Mouse (Mus musculus) myocyte (in vitro differentiated cells): Measurements from ENCODE around the gene Max. TPM values are rescaled to one million over a fixed set of nuclear protein-coding genes. Genes with fewer than 3 reads are reported as not detected.

Experiments
- H3K27me3 ChIP-seq: one replicate; pipeline ENCODE4 v1.6.1; 2011; ENCODE audit not compliant: control insufficient read depth, insufficient read depth, insufficient read length
- H3K36me3 ChIP-seq: one replicate; pipeline ENCODE4 v1.6.1; 2011; ENCODE audit not compliant: control insufficient read depth, insufficient read depth
- H3K4me2 ChIP-seq: one replicate; pipeline ENCODE4 v1.6.1; 2011; ENCODE audit warnings: low read depth, control low read depth
- H3K4me3 ChIP-seq: one replicate; pipeline ENCODE4 v1.5.1; 2011; ENCODE audit warnings: mild to moderate bottlenecking, control low read depth, moderate library complexity
- H3K79me2 ChIP-seq: one replicate; pipeline ENCODE4 v1.6.1; 2011; ENCODE audit not compliant: control insufficient read depth, insufficient read depth
- H3ac ChIP-seq: one replicate; pipeline ENCODE4 v1.6.1; 2011; ENCODE audit not compliant: control insufficient read depth, insufficient read length
- CEBPB ChIP-seq: IDR thresholded peaks from 2 replicates; pipeline ENCODE4 v1.6.1; 2011; ENCODE audit warnings: mild to moderate bottlenecking, moderate library complexity; ENCODE audit not compliant: poor library complexity, insufficient read depth, severe bottlenecking
- E2F4 ChIP-seq: IDR thresholded peaks from one replicate; pipeline ENCODE4 v1.6.1; 2011; ENCODE audit warnings: mild to moderate bottlenecking, control low read depth, moderate library complexity; ENCODE audit not compliant: insufficient read depth
- MAX ChIP-seq: IDR thresholded peaks from one replicate; pipeline ENCODE4 v1.6.1; 2011; ENCODE audit warnings: low read depth, mild to moderate bottlenecking, control low read depth
- MYOD1 ChIP-seq, 3 experiments: IDR thresholded peaks; one replicate each; pipeline ENCODE4 v1.6.1; 2011; ENCODE audit warnings: control low read depth in 2 of 3, low read depth in 2 of 3, mild to moderate bottlenecking in 2 of 3, moderate library complexity in 1 of 3; ENCODE audit not compliant: insufficient read length in 2 of 3, control insufficient read depth in 1 of 3
- MYOG ChIP-seq, 3 experiments: IDR thresholded peaks; one replicate each; pipeline ENCODE4 v1.6.1; 2011; ENCODE audit warnings: control low read depth in 2 of 3, low read depth in 2 of 3, mild to moderate bottlenecking in 2 of 3; ENCODE audit not compliant: insufficient read length in 2 of 3, control insufficient read depth in 1 of 3, insufficient read depth in 1 of 3
- POLR2A ChIP-seq: IDR thresholded peaks from one replicate; pipeline ENCODE4 v1.6.1; 2011; ENCODE audit warnings: low read depth, mild to moderate bottlenecking, control low read depth, moderate library complexity; ENCODE audit not compliant: insufficient read length
- POLR2AphosphoS2 ChIP-seq: IDR thresholded peaks from one replicate; pipeline ENCODE4 v1.6.1; 2011; ENCODE audit warnings: low read depth, control low read depth; ENCODE audit not compliant: insufficient read length
- REST ChIP-seq: IDR thresholded peaks from one replicate; pipeline ENCODE4 v1.6.1; 2011; ENCODE audit warnings: mild to moderate bottlenecking, control low read depth, moderate library complexity; ENCODE audit not compliant: insufficient read depth, insufficient read length
- SRF ChIP-seq: IDR thresholded peaks from one replicate; pipeline ENCODE4 v1.6.1; 2011; ENCODE audit warnings: low read depth; ENCODE audit not compliant: control insufficient read depth, insufficient read length
- TCF12 ChIP-seq: IDR thresholded peaks from one replicate; pipeline ENCODE4 v1.6.1; 2011; ENCODE audit warnings: mild to moderate bottlenecking, control low read depth; ENCODE audit not compliant: poor library complexity, insufficient read depth, severe bottlenecking
- TCF3 ChIP-seq: IDR thresholded peaks from one replicate; pipeline ENCODE4 v1.6.1; 2011; ENCODE audit warnings: low read depth, control low read depth; ENCODE audit not compliant: insufficient read length
- USF1 ChIP-seq: IDR thresholded peaks from one replicate; pipeline ENCODE4 v1.6.1; 2011; ENCODE audit warnings: low read depth, mild to moderate bottlenecking, control low read depth, moderate library complexity
- polyA plus RNA-seq: library from polyadenylated mRNA; unstranded; fragments of >200 nt; fragmentation: generic; extraction: Trizol; gene quantifications from one replicate; pipeline ENCODE4 v1.2.1, GENCODE M21; 2012; ENCODE audit warnings: missing spikeins

The Max gene
- polyA plus RNA-seq, 1 experiment = 33.6 TPM

DNA sequence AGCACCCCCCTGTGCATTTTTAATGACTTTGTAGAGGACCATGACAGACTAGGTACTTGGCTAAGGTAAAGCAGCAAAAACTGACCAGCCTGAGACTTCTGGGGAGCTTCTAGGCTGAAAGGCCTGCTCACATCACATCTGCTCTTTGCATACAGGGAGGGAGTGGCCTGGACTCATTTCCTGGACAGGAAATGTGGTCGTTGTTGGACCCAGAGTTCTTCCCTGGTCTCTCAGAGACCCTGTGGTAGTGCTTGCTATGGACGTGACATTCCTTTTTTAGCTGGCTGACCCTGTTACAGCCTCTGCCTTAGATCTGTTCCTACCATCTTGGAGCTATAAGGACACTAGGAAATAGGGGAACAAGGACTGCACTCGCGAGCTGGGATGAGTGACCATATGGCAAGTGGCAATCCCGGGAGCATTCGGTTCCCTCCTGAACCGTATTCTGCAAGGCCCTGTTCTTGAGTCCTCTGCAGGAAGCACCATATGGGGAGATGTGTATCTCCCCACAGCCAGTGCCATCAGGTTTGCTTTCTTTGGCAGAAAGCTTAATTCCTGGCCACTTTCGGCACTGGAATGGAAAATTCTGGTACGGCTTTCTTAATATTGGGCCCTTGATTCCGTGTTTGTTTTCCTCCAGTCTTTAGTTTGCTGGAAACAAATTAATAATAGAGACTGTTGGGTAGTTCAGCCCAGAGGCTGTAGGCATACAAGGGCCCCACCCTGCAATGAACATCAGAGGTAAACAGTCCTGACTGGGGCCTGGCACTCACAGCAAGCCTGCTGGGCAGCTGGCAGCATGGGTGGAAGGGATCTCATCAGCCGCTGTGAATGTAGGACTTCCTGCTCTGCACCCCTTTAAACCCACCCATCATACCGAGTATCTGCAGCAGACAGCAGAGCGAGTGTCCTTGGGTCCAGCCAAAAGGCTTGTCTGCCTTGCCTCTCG lies 30.0 kb downstream of the Max start:
- H3K4me3 ChIP-seq = no peak overlapping the region

DNA sequence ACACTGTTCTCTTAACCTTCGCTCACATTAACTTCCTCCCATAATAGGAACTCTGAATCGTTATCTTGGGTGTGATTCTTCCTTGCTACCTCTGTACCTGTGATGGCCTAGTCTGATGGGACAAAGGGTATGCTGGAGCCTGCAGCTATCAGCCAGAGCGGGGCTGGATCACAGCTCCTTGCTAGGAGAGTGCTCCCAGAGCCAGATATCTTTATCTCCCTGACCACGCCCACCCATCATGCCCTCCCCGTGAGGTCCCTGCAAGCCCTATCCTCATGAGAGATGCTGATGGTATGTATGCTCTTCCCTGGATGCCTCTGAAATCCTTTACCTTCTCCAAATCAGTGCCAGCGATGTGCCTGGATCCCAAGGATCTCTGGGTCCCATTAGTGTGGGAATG lies 31.8 kb downstream of the Max start:
- H3K79me2 ChIP-seq = no peaks in the 10 kb centered on the region
- TF ChIP-seq POLR2A (no peak), SRF (no peak), USF1 (no peak), REST (no peak), E2F4 (no peak), MYOG (IDR thresholded peaks at IDR 0.05; ENCODE audit: control insufficient read depth in 1 of 3, insufficient read depth in 1 of 3, insufficient read length in 2 of 3, low read depth in 2 of 3) (no peak), POLR2AphosphoS2 (no peak), TCF12 (no peak), CEBPB (no peak), TCF3 (no peak), MAX (no peak), MYOD1 (IDR thresholded peaks at IDR 0.05; ENCODE audit: control insufficient read depth in 1 of 3, insufficient read length in 2 of 3, low read depth in 2 of 3) (no peak)

More for the DNA sequence above, 30.0 kb downstream of the Max start:
- H3K79me2 ChIP-seq = no peaks in the 10 kb centered on the region
- H3K36me3 ChIP-seq = peaks cover 2% of the 10 kb centered on the region
- H3ac ChIP-seq = no peak overlapping the region
- no peaks in the 10 kb centered on the region for H3K27me3 ChIP-seq
- TF ChIP-seq MYOG (IDR thresholded peaks at IDR 0.05; ENCODE audit: control insufficient read depth in 1 of 3, insufficient read depth in 1 of 3, insufficient read length in 2 of 3, low read depth in 2 of 3) = no peak
- no peak for TF ChIP-seq TCF3
- no peak for TF ChIP-seq TCF12
- no peak overlapping the region for H3K4me2 ChIP-seq

DNA sequence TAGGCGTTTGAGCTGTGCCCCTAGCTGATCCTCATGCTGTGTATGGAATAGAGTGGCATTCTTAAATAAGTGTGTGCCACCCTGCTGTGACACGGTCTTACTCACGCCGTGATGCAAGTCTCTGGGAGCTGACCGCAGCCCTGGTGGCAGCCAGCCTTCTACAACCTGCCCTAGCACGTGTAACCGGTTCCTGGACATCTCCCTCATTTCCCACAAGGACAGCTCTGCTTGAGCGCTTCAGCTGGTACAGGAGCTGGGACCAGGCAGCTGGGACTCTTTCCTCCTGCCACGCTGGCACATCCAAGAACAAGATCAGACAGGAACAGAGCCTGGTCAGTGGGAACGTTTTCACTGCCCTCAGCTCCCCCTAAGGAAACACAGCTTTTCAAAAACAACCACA lies 34.5 kb downstream of the Max start:
- no peaks in the 10 kb centered on the region for H3K27me3 ChIP-seq
- no peak overlapping the region for H3K4me2 ChIP-seq
- no peaks in the 10 kb centered on the region for H3K36me3 ChIP-seq
- no peak overlapping the region for H3ac ChIP-seq
- no peaks in the 10 kb centered on the region for H3K79me2 ChIP-seq
- no peak for TF ChIP-seq MYOG (IDR thresholded peaks at IDR 0.05; ENCODE audit: control insufficient read depth in 1 of 3, insufficient read depth in 1 of 3, insufficient read length in 2 of 3, low read depth in 2 of 3)
- TF ChIP-seq REST = no peak
- TF ChIP-seq SRF = no peak
- no peak for TF ChIP-seq MAX
- TF ChIP-seq E2F4 = no peak
- no peak for TF ChIP-seq POLR2A
- no peak for TF ChIP-seq MYOD1 (IDR thresholded peaks at IDR 0.05; ENCODE audit: control insufficient read depth in 1 of 3, insufficient read length in 2 of 3, low read depth in 2 of 3)
- TF ChIP-seq USF1 = no peak
- no peak for TF ChIP-seq TCF3
- no peak for TF ChIP-seq POLR2AphosphoS2
- no peak for TF ChIP-seq CEBPB
- no peak for TF ChIP-seq TCF12
- no peak overlapping the region for H3K4me3 ChIP-seq

More for the DNA sequence above, 31.8 kb downstream of the Max start:
- H3K27me3 ChIP-seq = no peaks in the 10 kb centered on the region
- no peaks in the 10 kb centered on the region for H3K36me3 ChIP-seq
- no peak overlapping the region for H3K4me2 ChIP-seq
- no peak overlapping the region for H3K4me3 ChIP-seq
- H3ac ChIP-seq = no peak overlapping the region

DNA sequence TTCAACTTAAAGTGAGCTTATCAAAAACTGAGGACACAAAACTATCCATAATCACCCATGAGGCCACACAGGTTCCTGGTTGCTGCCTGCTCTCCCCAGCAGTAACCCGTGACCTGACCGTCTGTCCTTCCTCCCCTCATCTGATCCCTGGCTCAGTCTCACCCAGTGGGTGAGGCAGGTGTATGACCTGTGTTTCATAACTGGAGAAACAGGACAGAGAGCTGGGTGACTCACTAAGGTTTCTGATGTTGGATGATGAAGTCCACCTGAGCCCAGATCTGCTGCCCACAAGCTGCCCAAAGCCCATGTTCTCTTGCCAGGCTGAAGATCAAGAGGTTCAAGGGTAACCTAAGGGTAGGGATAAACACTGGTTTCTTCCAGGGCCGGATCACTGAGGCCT lies 35.0 kb downstream of the Max start:
- no peak overlapping the region for H3ac ChIP-seq
- no peaks in the 10 kb centered on the region for H3K27me3 ChIP-seq
- H3K4me2 ChIP-seq = no peak overlapping the region
- no peak overlapping the region for H3K4me3 ChIP-seq
- no peaks in the 10 kb centered on the region for H3K36me3 ChIP-seq
- no peaks in the 10 kb centered on the region for H3K79me2 ChIP-seq
- TF ChIP-seq SRF (no peak), TCF12 (no peak), POLR2AphosphoS2 (no peak), USF1 (no peak), MAX (no peak), MYOD1 (IDR thresholded peaks at IDR 0.05; ENCODE audit: control insufficient read depth in 1 of 3, insufficient read length in 2 of 3, low read depth in 2 of 3) (no peak), CEBPB (no peak), TCF3 (no peak), MYOG (IDR thresholded peaks at IDR 0.05; ENCODE audit: control insufficient read depth in 1 of 3, insufficient read depth in 1 of 3, insufficient read length in 2 of 3, low read depth in 2 of 3) (no peak), REST (no peak), E2F4 (no peak), POLR2A (no peak)
